Mouse (Mus musculus) G1E (cell line): ENCODE data around the gene Zmym6. TPM values are rescaled to one million over a fixed set of nuclear protein-coding genes. Genes with fewer than 3 reads are reported as not detected.

Experiments
- ATAC-seq: 2 replicates; pipeline ENCODE4 v1.8.0; 2016; ENCODE audit warnings: mild to moderate bottlenecking; ENCODE audit not compliant: insufficient number of reproducible peaks, poor library complexity, low FRiP score, severe bottlenecking; ENCODE audit errors: extremely low read depth
- DNase-seq: peaks from one replicate; pipeline ENCODE4 v3.0.0; 2012; ENCODE audit warnings: low spot score
- H3K27me3 ChIP-seq: 2 replicates; pipeline ENCODE4 v1.6.1; 2012; ENCODE audit warnings: mild to moderate bottlenecking, low read length, inconsistent platforms; ENCODE audit not compliant: insufficient read depth
- H3K36me3 ChIP-seq: replicated peaks from 2 replicates; pipeline ENCODE3; 2012; ENCODE audit warnings: mild to moderate bottlenecking, inconsistent platforms
- H3K4me1 ChIP-seq: 2 replicates; pipeline ENCODE4 v1.6.1; 2012; ENCODE audit warnings: low read depth, low read length, inconsistent platforms, mixed read lengths; ENCODE audit not compliant: insufficient read depth
- H3K4me3 ChIP-seq: 2 replicates; pipeline ENCODE4 v1.5.1; 2012; ENCODE audit warnings: low read depth, mild to moderate bottlenecking, inconsistent platforms, low read length, moderate library complexity, mixed read lengths
- H3K9me3 ChIP-seq: replicated peaks from 2 replicates; pipeline ENCODE4 v1.6.1; 2012; ENCODE audit warnings: inconsistent platforms
- CTCF ChIP-seq: IDR thresholded peaks from 2 replicates; pipeline ENCODE4 v1.5.1; 2012; ENCODE audit warnings: low read depth, low read length, inconsistent platforms, mixed read lengths
- GATA1 ChIP-seq: IDR thresholded peaks from 2 replicates; pipeline ENCODE4 v1.6.1; 2012; ENCODE audit warnings: borderline replicate concordance, low read length, inconsistent platforms, mixed read lengths
- GATA2 ChIP-seq: IDR thresholded peaks from 2 replicates; pipeline ENCODE4 v1.6.1; 2012; ENCODE audit warnings: low read depth, low read length, inconsistent platforms, borderline replicate concordance
- POLR2AphosphoS5 ChIP-seq: IDR thresholded peaks from 2 replicates; pipeline ENCODE4 v1.6.1; 2012; ENCODE audit warnings: low read depth, low read length, inconsistent platforms; ENCODE audit not compliant: insufficient replicate concordance
- TAL1 ChIP-seq: conservative IDR thresholded peaks from 2 replicates; pipeline ENCODE4 v1.6.1; 2012; ENCODE audit warnings: low read depth, low read length, inconsistent platforms, mixed read lengths
- polyA plus RNA-seq: library from polyadenylated mRNA; stranded (reverse); fragments of >175 nt; gene quantifications from 2 replicates; pipeline ENCODE4 v1.2.3, GENCODE M21; 2012
- total RNA-seq, 2 experiments: library from RNA; stranded (forward) in 1 of 2; stranded (reverse) in 1 of 2; fragments of 200-1000 nt in 1 of 2; fragments of >200 nt in 1 of 2; fragmentation: Nextera tagmentation in 1 of 2; gene quantifications; 2 replicates each; pipeline ENCODE4 v1.2.3; 2014 to 2017

Gene Zmym6
- total and polyA plus RNA-seq, 3 experiments: 1.0 to 44.9 (median 35.3) TPM

- Histone ChIP-seq H3K27me3 (no peaks in the 10 kb centered on the region), H3K9me3 (no peaks in the 10 kb centered on the region), H3K4me3 (no peak overlapping the region), H3K4me1 (no peaks in the 10 kb centered on the region; the same call in none of the 2 replicates), H3K36me3 (peaks cover 75% of the 10 kb centered on the region)
- DNase-seq (no peak), ATAC-seq (no peak)
- TF ChIP-seq CTCF (no peak), POLR2AphosphoS5 (no peak)
Measured at GRCm38 (mm10) chr4:127043540-127043939, 33.6 kb upstream of the Zmym6 start.

GRCm38 (mm10) chr4:127051121-127051520 is 26.1 kb upstream of the Zmym6 start:
- no peaks in the 10 kb centered on the region for H3K4me1 ChIP-seq
- H3K27me3 ChIP-seq: no peaks in the 10 kb centered on the region
- peaks cover 85% of the 10 kb centered on the region for H3K36me3 ChIP-seq
- no peak overlapping the region for H3K4me3 ChIP-seq
- no peak for DNase-seq
- TF ChIP-seq GATA2 (no peak), GATA1 (no peak), CTCF (no peak), POLR2AphosphoS5 (no peak)
- H3K9me3 ChIP-seq: no peaks in the 10 kb centered on the region
- ATAC-seq: no peak

- Histone ChIP-seq H3K36me3 (peaks cover 82% of the 10 kb centered on the region), H3K27me3 (no peaks in the 10 kb centered on the region), H3K4me1 (peaks cover 5% of the 10 kb centered on the region; the same call in 1 of the 2 replicates), H3K4me3 (no peak overlapping the region), H3K9me3 (no peaks in the 10 kb centered on the region)
- TF ChIP-seq POLR2AphosphoS5: no peak
- TF ChIP-seq TAL1: no peak
- no peak for TF ChIP-seq GATA1
- TF ChIP-seq GATA2: no peak
- no peak for TF ChIP-seq CTCF
- ATAC-seq (no peak), DNase-seq (no peak)
Measured at GRCm38 (mm10) chr4:127053071-127053470, 24.1 kb upstream of the Zmym6 start.

- no peak for TF ChIP-seq GATA2
- no peak for TF ChIP-seq POLR2AphosphoS5
- no peak for TF ChIP-seq GATA1
- peak; percentile 31; the same call in 1 of the 2 replicates for TF ChIP-seq CTCF
- no peak for TF ChIP-seq TAL1
- ATAC-seq (no peak), DNase-seq (no peak)
- Histone ChIP-seq H3K27me3 (no peaks in the 10 kb centered on the region), H3K4me1 (peaks cover 8% of the 10 kb centered on the region), H3K4me3 (no peak overlapping the region), H3K9me3 (no peaks in the 10 kb centered on the region), H3K36me3 (peaks cover 82% of the 10 kb centered on the region)
Measured at GRCm38 (mm10) chr4:127054522-127055198, 22.5 kb upstream of the Zmym6 start.

GRCm38 (mm10) chr4:127060585-127061290 is 16.4 kb upstream of the Zmym6 start, which contains the start of gene Zmym1:
Gene Zmym1 (minus strand): TSS chr4:127061152.
- TF ChIP-seq GATA1 (no peak), GATA2 (no peak), TAL1 (no peak), CTCF (no peak), POLR2AphosphoS5 (no peak)
- Histone ChIP-seq H3K27me3 (no peaks in the 10 kb centered on the region), H3K9me3 (no peaks in the 10 kb centered on the region), H3K36me3 (peaks cover 33% of the 10 kb centered on the region), H3K4me1 (peaks cover 17% of the 10 kb centered on the region), H3K4me3 (peak within 1 kb of the TSS; percentile 88)
- peak; percentile 84 for ATAC-seq
- DNase-seq: peak; percentile 89

GRCm38 (mm10) chr4:127064051-127064450 is 13.1 kb upstream of the Zmym6 start:
- Histone ChIP-seq H3K27me3 (no peaks in the 10 kb centered on the region), H3K4me1 (peaks cover 11% of the 10 kb centered on the region), H3K9me3 (no peaks in the 10 kb centered on the region), H3K4me3 (no peak overlapping the region), H3K36me3 (peaks cover 8% of the 10 kb centered on the region)
- TF ChIP-seq POLR2AphosphoS5 (no peak), GATA2 (no peak), TAL1 (no peak), CTCF (no peak)
- no peak for DNase-seq
- ATAC-seq: no peak
